Mouse (Mus musculus): ENCODE measurements around the gene Gfm2.
"Not testable (repeated sequence)": the region's sequence is repeated elsewhere in the genome, so short reads cannot be mapped to it uniquely, and the experiment has no call there.

Gene Gfm2

DNA sequence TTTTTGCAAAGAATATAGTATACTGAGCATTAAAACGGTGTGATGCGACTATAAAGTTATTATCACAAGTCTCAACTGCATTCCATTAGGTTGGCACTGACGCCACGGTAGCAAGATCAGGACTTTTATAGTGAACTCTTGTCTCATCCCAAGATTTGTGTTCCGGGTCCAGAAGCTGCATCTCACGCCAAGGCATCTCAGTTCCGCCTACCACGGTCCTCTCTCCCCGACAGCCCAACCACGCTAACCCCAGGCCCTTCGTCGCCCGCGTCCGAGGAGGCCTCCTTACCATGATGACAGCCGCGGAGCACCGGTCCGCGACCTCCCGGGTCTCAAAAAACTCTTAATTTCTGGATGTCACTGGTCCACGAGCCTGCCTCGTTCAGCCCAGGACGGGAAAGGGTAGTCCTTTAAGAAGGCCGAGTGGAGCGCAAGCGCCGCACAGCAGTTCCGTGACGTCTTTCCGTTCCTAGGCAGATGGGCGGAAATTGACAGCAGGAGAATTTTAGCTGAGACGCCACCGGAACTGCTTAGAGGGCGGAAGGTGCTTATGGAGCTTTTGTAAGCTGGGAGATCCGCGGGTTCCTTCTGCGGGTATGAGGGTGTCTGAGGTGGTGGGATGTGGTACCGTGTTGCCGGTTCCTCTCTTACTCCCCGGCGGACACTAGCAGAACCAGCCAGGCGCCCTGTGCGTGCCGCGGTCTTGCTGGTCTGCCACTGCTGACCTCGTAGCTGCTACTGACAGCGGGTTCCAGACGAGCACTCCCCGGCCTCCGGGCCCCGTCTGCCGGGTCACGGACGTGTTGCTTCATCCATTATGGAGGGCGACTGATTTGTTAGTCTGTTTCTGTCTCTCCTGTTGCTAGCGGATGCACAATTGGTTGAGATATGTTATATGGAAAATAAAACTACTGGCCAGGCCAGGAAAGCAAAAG is at the start of gene Gfm2, which contains the start of gene Nsa2:
Gene Gfm2 (plus strand): TSS at position 472 of the 935 bp plus-strand sequence.
Gene Nsa2 (minus strand): TSS at position 472 of the 935 bp plus-strand sequence.
- Histone ChIP-seq H3K27me3 (ENCODE audit: control insufficient read depth, insufficient read depth, low read length, poor library complexity, severe bottlenecking) (no peaks in the 10 kb centered on the region), H3K36me3 (ENCODE audit: control insufficient read depth, insufficient read depth, low read length, poor library complexity, severe bottlenecking) (peaks cover 8% of the 10 kb centered on the region)
- peak; percentile 94 for DNase-seq (ENCODE audit: low read depth, low spot score)

DNA sequence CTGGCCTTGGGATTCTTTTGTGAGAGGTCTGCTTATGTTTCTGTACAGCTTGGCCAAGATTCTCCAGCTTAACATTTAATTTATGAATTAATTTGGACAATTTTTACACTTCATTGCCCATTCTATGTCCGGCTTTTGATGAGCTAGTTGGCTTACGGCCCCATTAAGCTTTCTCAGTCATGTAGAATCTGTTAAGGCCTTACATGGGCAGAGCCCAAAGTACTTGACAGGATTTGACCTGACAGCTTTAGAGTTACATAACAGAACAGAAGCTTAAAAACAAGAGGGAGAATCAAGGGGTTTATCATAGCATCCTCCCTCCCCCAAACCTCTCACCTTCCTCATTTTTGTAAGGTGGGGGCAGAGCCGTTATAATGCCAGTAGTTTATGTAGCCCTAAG is 49.6 kb upstream of the Gfm2 start:
- Histone ChIP-seq H3K36me3 (ENCODE audit: control insufficient read depth, insufficient read depth, low read length, poor library complexity, severe bottlenecking) (no peaks in the 10 kb centered on the region), H3K27me3 (ENCODE audit: control insufficient read depth, insufficient read depth, low read length, poor library complexity, severe bottlenecking) (no peaks in the 10 kb centered on the region)
- DNase-seq (ENCODE audit: low read depth, low spot score) = no peak

DNA sequence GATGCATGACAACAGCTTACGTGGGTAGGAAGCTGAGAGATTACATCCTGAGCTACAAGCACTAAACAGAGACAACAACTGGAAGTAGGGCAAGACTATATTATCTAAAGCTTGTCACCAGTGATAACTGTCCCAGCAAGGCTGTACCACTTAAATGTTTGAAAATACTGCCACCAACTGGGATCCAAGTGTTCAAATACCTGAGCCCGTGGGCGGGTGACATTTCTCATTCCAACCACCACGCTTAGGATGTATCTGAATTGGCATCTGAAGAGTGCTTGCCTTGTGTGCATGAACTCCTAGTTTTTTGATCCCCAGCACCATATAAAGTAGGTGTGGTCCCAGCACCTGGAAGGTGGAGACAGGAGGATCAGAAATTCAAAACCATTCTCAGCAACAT is 42.0 kb upstream of the Gfm2 start:
- no peaks in the 10 kb centered on the region for H3K27me3 ChIP-seq (ENCODE audit: control insufficient read depth, insufficient read depth, low read length, poor library complexity, severe bottlenecking)
- DNase-seq (ENCODE audit: low read depth, low spot score) = no peak
- no peaks in the 10 kb centered on the region for H3K36me3 ChIP-seq (ENCODE audit: control insufficient read depth, insufficient read depth, low read length, poor library complexity, severe bottlenecking)

DNA sequence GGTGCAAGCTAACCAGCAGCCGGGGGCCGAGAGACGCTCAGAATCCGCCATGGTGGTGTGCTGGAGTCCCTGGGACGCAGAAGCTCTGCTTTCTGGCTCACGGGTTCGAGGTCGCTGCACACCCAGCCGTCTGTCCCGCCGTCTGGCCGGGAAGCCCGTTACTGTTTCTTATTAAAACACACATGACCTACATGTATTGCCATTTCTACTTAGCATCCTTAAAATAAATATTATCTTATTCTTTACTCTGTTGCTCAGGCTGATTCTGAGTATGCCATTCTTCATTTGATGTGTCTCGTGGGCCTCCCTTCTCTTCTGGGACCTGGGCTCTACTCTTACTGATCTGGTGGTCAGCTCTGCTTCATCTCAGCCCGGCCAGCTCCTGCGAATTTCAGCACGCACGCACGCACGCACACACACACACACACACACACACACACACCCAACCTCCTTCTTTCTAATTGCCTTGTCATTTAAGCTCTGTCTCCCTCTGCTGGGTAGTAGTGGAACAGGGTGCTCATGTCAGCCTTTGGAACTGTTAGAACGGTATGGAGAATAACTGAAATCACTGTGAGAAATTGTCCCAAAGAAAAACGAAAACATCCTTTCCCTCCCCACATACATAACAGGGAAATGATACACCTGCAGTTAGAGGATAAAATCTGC is 38.4 kb upstream of the Gfm2 start, which contains the start of gene Gm6169:
Gene Gm6169 (minus strand): TSS at position 51 of the 666 bp plus-strand sequence.
- Histone ChIP-seq H3K27me3 (ENCODE audit: control insufficient read depth, insufficient read depth, low read length, poor library complexity, severe bottlenecking) (no peaks in the 10 kb centered on the region), H3K36me3 (ENCODE audit: control insufficient read depth, insufficient read depth, low read length, poor library complexity, severe bottlenecking) (no peaks in the 10 kb centered on the region)
- DNase-seq (ENCODE audit: low read depth, low spot score) = peak; percentile 29

DNA sequence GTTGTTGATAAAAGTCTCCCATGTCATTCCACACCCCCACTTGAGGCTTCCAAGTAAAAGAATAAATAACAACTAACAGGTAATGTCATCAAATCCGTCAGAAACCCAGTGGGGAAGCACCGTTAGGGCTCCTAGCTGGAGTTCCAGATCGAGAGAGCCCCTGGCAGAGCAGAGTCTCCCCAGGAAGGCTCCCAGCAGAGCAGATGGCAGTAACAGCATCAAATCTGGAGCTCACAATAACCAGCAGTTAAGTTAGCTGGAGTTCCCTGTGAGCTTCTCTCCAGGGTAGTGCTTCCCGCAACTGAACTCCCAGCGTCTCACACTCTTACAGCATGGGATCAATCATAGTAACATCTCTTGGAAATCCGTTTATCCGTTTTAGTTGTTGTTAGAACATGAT is 32.7 kb upstream of the Gfm2 start:
- Histone ChIP-seq H3K27me3 (ENCODE audit: control insufficient read depth, insufficient read depth, low read length, poor library complexity, severe bottlenecking) (no peaks in the 10 kb centered on the region), H3K36me3 (ENCODE audit: control insufficient read depth, insufficient read depth, low read length, poor library complexity, severe bottlenecking) (no peaks in the 10 kb centered on the region)
- DNase-seq (ENCODE audit: low read depth, low spot score) = no peak

DNA sequence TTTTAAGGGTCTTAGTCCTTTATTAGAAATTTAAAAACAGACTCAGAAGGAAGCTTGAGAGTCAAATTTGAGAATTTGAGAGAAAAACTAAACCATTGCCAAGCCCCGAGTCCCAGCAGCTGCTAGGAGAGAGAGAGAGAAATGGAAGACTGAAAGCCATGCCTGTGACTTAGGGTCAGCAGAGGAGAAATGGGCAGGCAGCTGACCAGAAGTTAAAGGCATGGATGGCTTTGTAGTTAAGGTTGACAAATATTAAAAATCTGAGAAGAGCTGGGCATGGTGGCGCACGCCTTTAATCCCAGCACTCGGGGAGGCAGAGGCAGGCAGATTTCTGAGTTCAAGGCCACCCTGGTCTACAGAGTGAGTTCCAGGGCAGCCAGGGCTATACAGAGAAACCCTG is 30.0 kb upstream of the Gfm2 start:
- H3K27me3 ChIP-seq (ENCODE audit: control insufficient read depth, insufficient read depth, low read length, poor library complexity, severe bottlenecking); DNase-seq (ENCODE audit: low read depth, low spot score); H3K36me3 ChIP-seq (ENCODE audit: control insufficient read depth, insufficient read depth, low read length, poor library complexity, severe bottlenecking): not testable (repeated sequence)

DNA sequence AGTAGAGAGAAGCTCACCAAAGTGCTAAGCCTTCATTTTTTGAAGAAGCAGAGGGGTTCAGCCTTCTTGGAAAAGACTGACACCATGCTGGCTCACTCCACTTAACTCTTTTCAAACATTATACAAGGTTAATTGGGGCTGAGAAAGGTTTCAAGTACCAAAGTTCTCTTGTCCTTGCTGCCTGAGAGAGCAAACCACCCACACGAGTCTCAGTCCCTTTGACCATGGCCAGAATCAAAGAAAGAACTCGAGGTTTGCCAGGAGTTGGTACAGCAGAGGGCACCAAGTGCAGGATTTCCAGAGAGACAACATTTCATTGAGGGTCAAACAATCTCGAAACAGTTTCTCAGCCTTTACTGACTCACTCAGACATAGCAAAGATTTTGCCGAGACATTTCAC is 28.7 kb upstream of the Gfm2 start:
- H3K27me3 ChIP-seq (ENCODE audit: control insufficient read depth, insufficient read depth, low read length, poor library complexity, severe bottlenecking) = no peaks in the 10 kb centered on the region
- DNase-seq (ENCODE audit: low read depth, low spot score) = no peak
- no peaks in the 10 kb centered on the region for H3K36me3 ChIP-seq (ENCODE audit: control insufficient read depth, insufficient read depth, low read length, poor library complexity, severe bottlenecking)

DNA sequence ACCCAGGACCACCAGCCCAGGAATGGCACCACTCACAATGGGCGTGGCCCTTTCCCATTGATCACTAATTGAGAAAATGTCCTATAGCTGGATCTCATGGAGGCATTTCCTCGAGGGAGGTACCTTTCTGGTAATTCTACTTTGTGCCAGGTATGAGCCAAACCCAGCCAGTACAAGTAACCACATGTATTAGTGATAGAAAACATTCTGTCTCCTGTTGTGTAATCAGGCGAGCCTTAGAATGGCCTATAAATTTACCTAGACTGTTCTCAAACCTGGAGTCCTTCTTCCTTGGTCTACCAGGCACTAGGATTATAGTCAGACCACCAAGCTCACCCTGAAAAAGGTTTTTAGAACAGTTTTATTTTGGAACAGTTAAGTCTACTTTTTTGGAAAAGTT is 16.4 kb upstream of the Gfm2 start:
- Histone ChIP-seq H3K27me3 (ENCODE audit: control insufficient read depth, insufficient read depth, low read length, poor library complexity, severe bottlenecking) (no peaks in the 10 kb centered on the region), H3K36me3 (ENCODE audit: control insufficient read depth, insufficient read depth, low read length, poor library complexity, severe bottlenecking) (no peaks in the 10 kb centered on the region)
- no peak for DNase-seq (ENCODE audit: low read depth, low spot score)

DNA sequence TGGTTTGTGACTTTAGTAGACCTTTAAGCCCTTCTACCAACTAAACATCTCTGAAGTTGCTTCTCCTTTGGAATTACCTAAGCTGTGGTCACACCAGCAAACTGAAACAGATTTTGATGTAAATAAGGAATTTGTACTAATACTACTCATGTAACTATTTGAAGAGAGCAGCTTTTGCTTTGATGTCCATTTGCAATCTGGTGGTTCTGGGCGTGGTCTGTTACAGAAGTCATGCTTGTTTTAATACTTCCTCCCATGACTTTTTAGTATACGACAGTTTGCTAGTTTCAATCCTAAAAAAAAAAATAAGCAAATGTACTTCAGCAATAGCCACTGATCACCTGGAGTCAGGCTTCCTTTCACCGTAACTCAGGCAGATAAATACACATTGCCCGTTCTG is 8.1 kb upstream of the Gfm2 start:
- DNase-seq (ENCODE audit: low read depth, low spot score); H3K27me3 ChIP-seq (ENCODE audit: control insufficient read depth, insufficient read depth, low read length, poor library complexity, severe bottlenecking): not testable (repeated sequence)
- H3K36me3 ChIP-seq (ENCODE audit: control insufficient read depth, insufficient read depth, low read length, poor library complexity, severe bottlenecking) = peaks cover 11% of the 10 kb centered on the region

DNA sequence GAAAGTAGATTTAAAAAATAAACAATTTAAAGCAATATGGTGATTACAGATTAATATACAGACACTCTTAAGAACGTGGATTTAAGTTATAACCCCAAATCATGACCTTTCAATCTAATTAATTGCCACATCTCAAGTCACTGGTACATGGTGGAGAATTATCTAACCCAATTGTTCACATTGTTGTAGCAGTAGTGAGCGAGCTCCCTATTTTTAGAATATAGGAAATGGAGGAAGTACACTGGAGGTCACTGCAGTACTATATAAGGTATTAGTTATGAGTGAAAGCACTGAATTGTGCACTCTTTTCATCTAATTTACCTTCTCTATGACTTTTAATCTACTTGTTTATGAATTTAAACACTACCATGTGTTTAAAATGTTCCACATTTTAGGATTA is 7.3 kb upstream of the Gfm2 start:
- H3K27me3 ChIP-seq (ENCODE audit: control insufficient read depth, insufficient read depth, low read length, poor library complexity, severe bottlenecking); DNase-seq (ENCODE audit: low read depth, low spot score): not testable (repeated sequence)

DNA sequence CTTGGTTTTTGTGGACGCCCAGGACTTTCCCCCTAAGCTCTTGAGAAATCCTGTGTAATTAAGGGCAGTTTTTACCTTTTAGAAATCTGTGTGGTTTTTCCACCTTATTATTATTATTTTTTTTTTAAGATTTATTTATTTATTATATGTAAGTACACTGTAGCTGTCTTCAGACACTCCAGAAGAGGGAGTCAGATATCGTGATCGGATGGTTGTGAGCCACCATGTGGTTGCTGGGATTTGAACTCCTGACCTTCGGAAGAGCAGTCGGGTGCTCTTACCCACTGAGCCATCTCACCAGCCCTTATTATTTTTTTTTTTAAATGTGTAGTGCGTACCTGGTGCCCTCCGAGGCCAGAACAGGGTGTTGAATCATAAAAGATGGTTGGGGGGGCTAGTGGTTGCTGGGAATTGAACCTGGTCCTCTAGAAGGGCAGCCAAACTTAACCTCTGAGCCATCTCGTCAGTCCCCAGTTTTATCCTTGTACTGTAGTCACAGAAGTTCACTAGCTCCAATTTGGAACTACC is 731 bp downstream of the Gfm2 start:
- H3K27me3 ChIP-seq (ENCODE audit: control insufficient read depth, insufficient read depth, low read length, poor library complexity, severe bottlenecking); DNase-seq (ENCODE audit: low read depth, low spot score); H3K36me3 ChIP-seq (ENCODE audit: control insufficient read depth, insufficient read depth, low read length, poor library complexity, severe bottlenecking): not testable (repeated sequence)

More for the DNA sequence above, 7.3 kb upstream of the Gfm2 start:
- peaks cover 11% of the 10 kb centered on the region for H3K36me3 ChIP-seq (ENCODE audit: control insufficient read depth, insufficient read depth, low read length, poor library complexity, severe bottlenecking)

DNA sequence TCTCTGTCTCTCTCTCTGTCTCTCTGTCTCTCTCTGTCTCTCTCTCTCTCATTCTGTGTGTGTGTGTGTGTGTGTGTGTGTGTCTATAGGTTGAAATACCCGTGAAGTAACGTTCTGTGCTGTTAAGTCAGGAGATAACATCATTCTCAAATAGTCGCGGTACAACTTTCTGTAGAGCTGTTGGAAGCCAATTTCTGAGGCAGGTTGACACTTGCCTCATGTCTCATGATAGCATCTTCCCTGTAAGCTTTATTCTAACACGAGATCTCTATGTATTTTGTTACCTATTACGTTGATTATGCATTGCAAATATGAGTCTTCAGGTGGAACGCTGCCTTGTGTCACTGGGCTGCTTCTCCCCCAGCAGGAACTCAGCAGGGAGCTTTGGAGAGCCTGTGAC is 4.6 kb downstream of the Gfm2 start:
- Histone ChIP-seq H3K36me3 (ENCODE audit: control insufficient read depth, insufficient read depth, low read length, poor library complexity, severe bottlenecking) (peaks cover 8% of the 10 kb centered on the region), H3K27me3 (ENCODE audit: control insufficient read depth, insufficient read depth, low read length, poor library complexity, severe bottlenecking) (no peaks in the 10 kb centered on the region)
- DNase-seq (ENCODE audit: low read depth, low spot score) = no peak

DNA sequence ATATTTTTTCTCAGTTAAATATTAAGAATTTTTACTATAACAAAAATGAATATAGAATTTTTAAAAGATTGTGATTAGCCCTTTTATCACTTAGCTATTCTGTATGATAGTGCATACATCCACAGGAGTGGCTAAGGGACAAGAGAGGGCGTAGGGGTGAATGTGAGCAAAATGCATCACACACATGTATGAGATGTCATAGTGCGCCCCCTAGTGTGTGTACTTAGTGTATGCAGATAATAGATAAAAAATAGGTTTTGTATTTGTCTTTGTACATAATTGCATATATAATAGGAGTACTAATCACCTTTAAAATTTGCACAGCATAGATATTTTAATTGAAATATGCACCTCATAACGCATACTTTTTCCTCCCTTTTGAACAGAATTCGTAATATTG is 8.1 kb downstream of the Gfm2 start:
- DNase-seq (ENCODE audit: low read depth, low spot score) = peak; percentile 80
- Histone ChIP-seq H3K27me3 (ENCODE audit: control insufficient read depth, insufficient read depth, low read length, poor library complexity, severe bottlenecking) (no peaks in the 10 kb centered on the region), H3K36me3 (ENCODE audit: control insufficient read depth, insufficient read depth, low read length, poor library complexity, severe bottlenecking) (peaks cover 13% of the 10 kb centered on the region)

DNA sequence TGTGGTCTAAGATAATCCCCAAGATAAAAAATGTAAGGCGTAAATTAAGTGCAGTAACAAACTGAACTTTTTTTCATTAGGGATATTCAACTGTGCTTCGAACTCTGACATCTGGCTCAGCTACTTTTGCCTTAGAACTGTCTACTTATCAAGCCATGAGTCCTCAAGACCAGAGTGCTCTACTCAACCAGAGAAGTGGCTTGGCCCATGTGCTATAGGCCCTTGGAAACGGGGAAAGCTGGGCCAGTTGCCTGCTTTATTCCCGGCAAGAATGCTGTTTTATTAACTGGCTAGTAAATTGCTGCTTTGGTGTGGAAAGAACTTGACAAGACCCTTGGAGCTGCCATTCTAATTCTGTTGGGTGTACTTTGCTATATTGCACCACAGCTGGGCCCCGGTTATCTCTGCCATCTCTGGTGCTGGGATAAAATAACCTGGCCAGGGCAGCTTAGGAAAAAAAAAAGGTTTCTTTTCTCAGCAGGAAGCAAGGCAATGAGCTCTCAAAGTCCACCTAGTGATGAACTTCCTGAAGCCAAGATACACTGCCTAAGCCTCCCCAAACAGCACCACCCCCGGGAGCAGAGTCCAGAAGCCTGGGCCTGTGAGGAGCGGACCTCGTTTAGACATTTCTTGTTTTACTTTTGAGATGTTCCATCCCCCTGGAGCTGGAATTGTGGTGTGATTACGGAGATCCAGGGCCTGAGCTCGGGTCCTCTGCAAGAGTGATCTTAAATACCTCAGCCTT is 38.0 kb downstream of the Gfm2 start:
- H3K27me3 ChIP-seq (ENCODE audit: control insufficient read depth, insufficient read depth, low read length, poor library complexity, severe bottlenecking) = no peaks in the 10 kb centered on the region
- peaks cover 29% of the 10 kb centered on the region for H3K36me3 ChIP-seq (ENCODE audit: control insufficient read depth, insufficient read depth, low read length, poor library complexity, severe bottlenecking)
- no peak for DNase-seq (ENCODE audit: low read depth, low spot score)

Data from splenic B cell, adult 2 months (primary cell).